Mouse (Mus musculus): ENCODE results near the gene Gnai3.

DNA sequence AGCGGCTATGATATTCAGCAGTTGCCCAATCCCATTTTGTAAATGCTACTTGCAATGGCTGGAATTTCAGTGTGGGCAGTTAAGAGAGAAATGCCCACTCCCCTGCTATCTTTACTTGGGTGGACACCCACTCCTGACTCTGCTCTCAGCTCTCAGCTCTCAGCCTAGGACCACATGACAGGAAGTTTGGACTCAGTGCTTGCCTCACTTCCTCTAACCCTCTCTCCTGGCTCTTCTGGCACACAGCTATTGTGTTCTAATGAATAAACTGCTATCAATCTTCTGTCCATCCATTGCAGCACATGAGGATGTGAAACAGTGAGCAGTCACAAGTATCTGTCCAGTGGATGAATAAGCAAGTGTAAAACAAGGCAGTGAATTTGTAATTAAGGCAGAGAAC lies 13.5 kb downstream of the Gnai3 start:
- no peak for TF ChIP-seq EP300 (IDR thresholded peaks at IDR 0.05; ENCODE audit: low read depth)
- TF ChIP-seq CTCF (IDR thresholded peaks at IDR 0.05; ENCODE audit: low read depth) = no peak
